Mouse (Mus musculus) neutrophil, adult 5-6 weeks (primary cell): ENCODE data around the gene Sec62. TPM values are rescaled to one million over a fixed set of nuclear protein-coding genes. Genes with fewer than 3 reads are reported as not detected.

ENCODE experiments used
- total RNA-seq: library from RNA; stranded (forward); fragments of 200-1000 nt; gene quantifications from 2 replicates; pipeline ENCODE4 v1.2.3, GENCODE M21; 2017

Gene Sec62
- total RNA-seq, 1 experiment from 2014 or later, result 95.0 TPM

Other genes with a start within 250 kb of the Sec62 start
- gene Mecom, start 244.9 kb upstream of the Sec62 start, total RNA-seq, result not detected in 2 replicates
- gene Actrt3, start 192.9 kb upstream of the Sec62 start, total RNA-seq, result 0.37 TPM in 1 of 2 replicates, not detected in the other
- 45.3 and 69.8 TPM in 2 replicates for gene Mynn, start 190.8 kb upstream of the Sec62 start, total RNA-seq
- not detected in 2 replicates for gene Lrriq4, start 148.4 kb upstream of the Sec62 start, total RNA-seq
- gene Lrrc34, start 145.0 kb upstream of the Sec62 start, total RNA-seq, result not detected in 2 replicates
- gene Lrrc31, start 93.0 kb upstream of the Sec62 start, total RNA-seq, result not detected in 2 replicates
- gene Samd7, start 46.6 kb upstream of the Sec62 start, total RNA-seq, result not detected in 2 replicates
- gene Gpr160, start 63.1 kb downstream of the Sec62 start, total RNA-seq, result 2.7 and 4.8 TPM in 2 replicates
- gene Phc3, start 176.5 kb downstream of the Sec62 start, total RNA-seq, result 47.1 and 47.6 TPM in 2 replicates
- gene Prkci, start 202.9 kb downstream of the Sec62 start, total RNA-seq, result 10.9 and 14.2 TPM in 2 replicates